Mouse (Mus musculus): ENCODE measurements at regions not wholly inside any gene's neighbourhood (a gene's known extent, or its start where the extent isn't known, plus 50 kb on each side); places are given as distances from the start of the nearest gene placed in this dataset.

GRCm38 (mm10) chr16:92982934-92983333 lies 157.0 kb upstream of the Runx1 start:
- WGBS = 92% methylated on average over 7 of the region's 7 CpGs
- H3K4me3 ChIP-seq (ENCODE audit: low read depth, low read length) = no peak overlapping the region
- no peaks in the 10 kb centered on the region for H3K36me3 ChIP-seq (replicated peaks; ENCODE audit: control insufficient read depth, insufficient read depth, low read depth, low read length)
- H3K9ac ChIP-seq (replicated peaks; ENCODE audit: low read length) = no peak overlapping the region
- DNase-seq (ENCODE audit: low spot score) (no peak), ATAC-seq (replicated peaks; ENCODE audit: insufficient number of reproducible peaks, low FRiP score, low TSS enrichment, low read depth) (no peak)
- H3K9me3 ChIP-seq (replicated peaks; ENCODE audit: control insufficient read depth, low read length) = no peaks in the 10 kb centered on the region
- no peak overlapping the region for H3K4me2 ChIP-seq (ENCODE audit: low read depth, low read length)
- H3K27me3 ChIP-seq (ENCODE audit: control insufficient read depth, insufficient read depth, low read length) = no peaks in the 10 kb centered on the region
- no peak overlapping the region for H3K27ac ChIP-seq (replicated peaks; ENCODE audit: low read depth, low read length)
- H3K4me1 ChIP-seq (ENCODE audit: control insufficient read depth, insufficient read depth, low read length) = no peaks in the 10 kb centered on the region

- no peak for ATAC-seq (replicated peaks; ENCODE audit: insufficient number of reproducible peaks, low FRiP score, low TSS enrichment, low read depth)
- Histone ChIP-seq H3K4me3 (ENCODE audit: low read depth, low read length) (no peak overlapping the region), H3K4me1 (ENCODE audit: control insufficient read depth, insufficient read depth, low read length) (no peaks in the 10 kb centered on the region), H3K9me3 (replicated peaks; ENCODE audit: control insufficient read depth, low read length) (no peaks in the 10 kb centered on the region), H3K27ac (replicated peaks; ENCODE audit: low read depth, low read length) (no peak overlapping the region), H3K36me3 (replicated peaks; ENCODE audit: control insufficient read depth, insufficient read depth, low read depth, low read length) (no peaks in the 10 kb centered on the region), H3K4me2 (ENCODE audit: low read depth, low read length) (no peak overlapping the region), H3K9ac (replicated peaks; ENCODE audit: low read length) (no peak overlapping the region), H3K27me3 (ENCODE audit: control insufficient read depth, insufficient read depth, low read length) (no peaks in the 10 kb centered on the region)
- no peak for DNase-seq (ENCODE audit: low spot score)
- WGBS = 64% methylated on average over 11 of the region's 11 CpGs
Measured at GRCm38 (mm10) chr16:92979620-92980330, 153.8 kb upstream of the Runx1 start.

- H3K27ac ChIP-seq (replicated peaks; ENCODE audit: low read depth, low read length) = no peak overlapping the region
- no peak for ATAC-seq (replicated peaks; ENCODE audit: insufficient number of reproducible peaks, low FRiP score, low TSS enrichment, low read depth)
- 80% methylated on average over 8 of the region's 8 CpGs for WGBS
Measured at GRCm38 (mm10) chr16:92976097-92976496, 150.1 kb upstream of the Runx1 start.

GRCm38 (mm10) chr16:92975090-92975489 lies 149.1 kb upstream of the Runx1 start:
- H3K4me1 ChIP-seq (ENCODE audit: control insufficient read depth, insufficient read depth, low read length) = no peaks in the 10 kb centered on the region
- H3K9ac ChIP-seq (replicated peaks; ENCODE audit: low read length) = no peak overlapping the region
- no peak overlapping the region for H3K4me2 ChIP-seq (ENCODE audit: low read depth, low read length)
- no peaks in the 10 kb centered on the region for H3K9me3 ChIP-seq (replicated peaks; ENCODE audit: control insufficient read depth, low read length)
- H3K36me3 ChIP-seq (replicated peaks; ENCODE audit: control insufficient read depth, insufficient read depth, low read depth, low read length) = no peaks in the 10 kb centered on the region
- WGBS = 85% methylated on average over 8 of the region's 8 CpGs
- no peak overlapping the region for H3K4me3 ChIP-seq (ENCODE audit: low read depth, low read length)
- ATAC-seq (replicated peaks; ENCODE audit: insufficient number of reproducible peaks, low FRiP score, low TSS enrichment, low read depth) (no peak), DNase-seq (ENCODE audit: low spot score) (no peak)
- H3K27me3 ChIP-seq (ENCODE audit: control insufficient read depth, insufficient read depth, low read length) = no peaks in the 10 kb centered on the region
- H3K27ac ChIP-seq (replicated peaks; ENCODE audit: low read depth, low read length) = no peak overlapping the region

More at GRCm38 (mm10) chr16:92976097-92976496, 150.1 kb upstream of the Runx1 start:
- H3K9me3 ChIP-seq (replicated peaks; ENCODE audit: control insufficient read depth, low read length) = no peaks in the 10 kb centered on the region
- H3K27me3 ChIP-seq (ENCODE audit: control insufficient read depth, insufficient read depth, low read length) = no peaks in the 10 kb centered on the region
- H3K4me1 ChIP-seq (ENCODE audit: control insufficient read depth, insufficient read depth, low read length) = no peaks in the 10 kb centered on the region
- DNase-seq (ENCODE audit: low spot score) = no peak
- H3K9ac ChIP-seq (replicated peaks; ENCODE audit: low read length) = no peak overlapping the region
- H3K4me3 ChIP-seq (ENCODE audit: low read depth, low read length) = no peak overlapping the region
- no peaks in the 10 kb centered on the region for H3K36me3 ChIP-seq (replicated peaks; ENCODE audit: control insufficient read depth, insufficient read depth, low read depth, low read length)
- no peak overlapping the region for H3K4me2 ChIP-seq (ENCODE audit: low read depth, low read length)

GRCm38 (mm10) chr16:92972681-92973080 lies 146.7 kb upstream of the Runx1 start:
- H3K4me2 ChIP-seq (ENCODE audit: low read depth, low read length) = no peak overlapping the region
- 84% methylated on average over 5 of the region's 5 CpGs for WGBS
- no peak overlapping the region for H3K9ac ChIP-seq (replicated peaks; ENCODE audit: low read length)
- H3K27ac ChIP-seq (replicated peaks; ENCODE audit: low read depth, low read length) = no peak overlapping the region
- no peak for ATAC-seq (replicated peaks; ENCODE audit: insufficient number of reproducible peaks, low FRiP score, low TSS enrichment, low read depth)
- DNase-seq (ENCODE audit: low spot score) = no peak
- no peaks in the 10 kb centered on the region for H3K36me3 ChIP-seq (replicated peaks; ENCODE audit: control insufficient read depth, insufficient read depth, low read depth, low read length)
- H3K4me3 ChIP-seq (ENCODE audit: low read depth, low read length) = no peak overlapping the region
- H3K9me3 ChIP-seq (replicated peaks; ENCODE audit: control insufficient read depth, low read length) = no peaks in the 10 kb centered on the region
- H3K27me3 ChIP-seq (ENCODE audit: control insufficient read depth, insufficient read depth, low read length) = no peaks in the 10 kb centered on the region
- no peaks in the 10 kb centered on the region for H3K4me1 ChIP-seq (ENCODE audit: control insufficient read depth, insufficient read depth, low read length)

- Histone ChIP-seq H3K4me1 (ENCODE audit: control insufficient read depth, insufficient read depth, low read length) (no peaks in the 10 kb centered on the region), H3K9ac (replicated peaks; ENCODE audit: low read length) (no peak overlapping the region), H3K4me2 (ENCODE audit: low read depth, low read length) (no peak overlapping the region), H3K36me3 (replicated peaks; ENCODE audit: control insufficient read depth, insufficient read depth, low read depth, low read length) (no peaks in the 10 kb centered on the region), H3K4me3 (ENCODE audit: low read depth, low read length) (no peak overlapping the region), H3K9me3 (replicated peaks; ENCODE audit: control insufficient read depth, low read length) (no peaks in the 10 kb centered on the region), H3K27ac (replicated peaks; ENCODE audit: low read depth, low read length) (no peak overlapping the region), H3K27me3 (ENCODE audit: control insufficient read depth, insufficient read depth, low read length) (no peaks in the 10 kb centered on the region)
- DNase-seq (ENCODE audit: low spot score) (no peak), ATAC-seq (replicated peaks; ENCODE audit: insufficient number of reproducible peaks, low FRiP score, low TSS enrichment, low read depth) (no peak)
- 87% methylated on average over 3 of the region's 3 CpGs for WGBS
Measured at GRCm38 (mm10) chr16:92971956-92972355, 146.0 kb upstream of the Runx1 start.

- ATAC-seq (replicated peaks; ENCODE audit: insufficient number of reproducible peaks, low FRiP score, low TSS enrichment, low read depth) = no peak
- H3K9ac ChIP-seq (replicated peaks; ENCODE audit: low read length) = no peak overlapping the region
Measured at GRCm38 (mm10) chr16:92970587-92970986, 144.6 kb upstream of the Runx1 start.

GRCm38 (mm10) chr16:92969036-92969435 lies 143.1 kb upstream of the Runx1 start:
- Histone ChIP-seq H3K9ac (replicated peaks; ENCODE audit: low read length) (no peak overlapping the region), H3K36me3 (replicated peaks; ENCODE audit: control insufficient read depth, insufficient read depth, low read depth, low read length) (no peaks in the 10 kb centered on the region), H3K4me3 (ENCODE audit: low read depth, low read length) (no peak overlapping the region), H3K4me1 (ENCODE audit: control insufficient read depth, insufficient read depth, low read length) (no peaks in the 10 kb centered on the region), H3K27me3 (ENCODE audit: control insufficient read depth, insufficient read depth, low read length) (no peaks in the 10 kb centered on the region), H3K9me3 (replicated peaks; ENCODE audit: control insufficient read depth, low read length) (no peaks in the 10 kb centered on the region), H3K27ac (replicated peaks; ENCODE audit: low read depth, low read length) (no peak overlapping the region), H3K4me2 (ENCODE audit: low read depth, low read length) (no peak overlapping the region)
- WGBS = 93% methylated on average over 5 of the region's 5 CpGs
- ATAC-seq (replicated peaks; ENCODE audit: insufficient number of reproducible peaks, low FRiP score, low TSS enrichment, low read depth) (no peak), DNase-seq (ENCODE audit: low spot score) (no peak)

More at GRCm38 (mm10) chr16:92970587-92970986, 144.6 kb upstream of the Runx1 start:
- Histone ChIP-seq H3K27ac (replicated peaks; ENCODE audit: low read depth, low read length) (no peak overlapping the region), H3K27me3 (ENCODE audit: control insufficient read depth, insufficient read depth, low read length) (no peaks in the 10 kb centered on the region), H3K36me3 (replicated peaks; ENCODE audit: control insufficient read depth, insufficient read depth, low read depth, low read length) (no peaks in the 10 kb centered on the region), H3K9me3 (replicated peaks; ENCODE audit: control insufficient read depth, low read length) (no peaks in the 10 kb centered on the region), H3K4me2 (ENCODE audit: low read depth, low read length) (no peak overlapping the region), H3K4me1 (ENCODE audit: control insufficient read depth, insufficient read depth, low read length) (no peaks in the 10 kb centered on the region), H3K4me3 (ENCODE audit: low read depth, low read length) (no peak overlapping the region)
- 93% methylated on average over 2 of the region's 2 CpGs for WGBS
- no peak for DNase-seq (ENCODE audit: low spot score)
